Mouse (Mus musculus): ENCODE results near the gene Etv3. TPM values are rescaled to one million over a fixed set of nuclear protein-coding genes. Genes with fewer than 3 reads are reported as not detected.
A peak's percentile ranks its signal among the peaks of the same experiment; 100 is the strongest.

The Etv3 gene
- polyA plus RNA-seq, 1 experiment, result 4.6 TPM

DNA sequence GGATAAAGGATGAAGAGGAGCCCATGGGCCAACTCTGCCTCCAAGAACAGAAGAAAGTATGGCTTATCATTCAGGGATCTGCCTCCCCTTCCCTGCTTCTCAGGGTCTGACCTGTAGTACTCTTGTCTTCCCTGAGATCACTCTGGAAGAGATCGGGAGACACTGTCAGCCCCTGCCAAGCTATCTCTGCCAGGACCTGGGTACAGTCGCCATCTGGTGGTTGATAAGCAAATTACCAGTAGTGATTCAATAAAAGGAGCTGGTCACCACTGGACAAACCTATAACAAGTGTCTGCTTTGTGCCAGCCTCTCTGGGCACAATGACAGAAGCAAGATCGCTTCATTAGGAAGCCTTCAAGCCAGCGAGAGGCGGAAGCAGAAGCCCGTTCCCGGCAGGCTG, 20.9 kb upstream of the Etv3 start:
- H3K36me3 ChIP-seq (ENCODE audit: control insufficient read depth, insufficient read depth), result no peaks in the 10 kb centered on the region
- TF ChIP-seq MAX (IDR thresholded peaks at IDR 0.05; ENCODE audit: low read depth) (no peak), REST (IDR thresholded peaks at IDR 0.05; ENCODE audit: insufficient read depth, insufficient read length) (no peak), USF1 (IDR thresholded peaks at IDR 0.05; ENCODE audit: low read depth) (no peak), MYOG (IDR thresholded peaks at IDR 0.05; ENCODE audit: control insufficient read depth in 1 of 3, insufficient read depth in 1 of 3, insufficient read length in 2 of 3, low read depth in 2 of 3) (no peak), POLR2A (IDR thresholded peaks at IDR 0.05; ENCODE audit: insufficient read length, low read depth) (no peak)
- H3K27me3 ChIP-seq (ENCODE audit: control insufficient read depth, insufficient read depth, insufficient read length), result peaks cover 16% of the 10 kb centered on the region
- H3K4me3 ChIP-seq, result no peak overlapping the region
- H3K79me2 ChIP-seq (ENCODE audit: control insufficient read depth, insufficient read depth), result no peaks in the 10 kb centered on the region
- no peak overlapping the region for H3K4me2 ChIP-seq (ENCODE audit: low read depth)
- no peak overlapping the region for H3ac ChIP-seq (ENCODE audit: control insufficient read depth, insufficient read length)

DNA sequence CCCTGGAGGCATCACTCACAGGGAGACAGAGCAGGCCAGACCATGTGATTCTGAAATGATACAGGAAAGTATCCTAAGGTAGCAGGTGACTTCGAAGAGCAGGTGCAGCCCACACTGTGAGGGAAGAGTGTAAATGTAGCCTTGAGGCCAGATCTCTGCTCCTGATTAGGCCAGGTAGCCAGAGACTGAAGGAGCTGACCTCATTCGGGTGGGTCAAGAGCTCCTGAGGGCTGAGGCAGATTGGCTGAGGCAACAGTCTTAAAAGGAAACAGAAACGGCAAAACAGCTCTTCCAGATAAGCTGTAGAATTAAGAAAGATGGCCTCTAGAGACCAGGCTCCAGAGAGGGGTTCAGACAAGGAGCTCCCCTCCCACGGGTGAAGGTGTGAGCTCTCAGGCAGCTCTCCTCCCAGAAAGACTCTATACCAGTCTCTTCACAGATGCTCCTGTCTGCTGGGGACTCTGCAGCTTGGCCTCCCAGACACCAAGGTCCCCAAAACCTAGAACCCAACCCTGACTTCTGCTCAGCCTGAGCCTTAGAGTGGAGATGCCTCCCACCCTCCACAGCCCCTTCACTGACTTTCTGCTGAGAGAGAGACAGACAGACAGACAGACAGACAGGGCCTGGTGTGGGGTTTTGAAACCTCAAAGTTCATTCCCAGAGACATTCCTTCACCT, 20.3 kb upstream of the Etv3 start:
- no peak overlapping the region for H3K4me2 ChIP-seq (ENCODE audit: low read depth)
- no peaks in the 10 kb centered on the region for H3K36me3 ChIP-seq (ENCODE audit: control insufficient read depth, insufficient read depth)
- H3K4me3 ChIP-seq, result no peak overlapping the region
- TF ChIP-seq SRF (IDR thresholded peaks at IDR 0.05; ENCODE audit: control insufficient read depth, insufficient read length, low read depth) (no peak), USF1 (IDR thresholded peaks at IDR 0.05; ENCODE audit: low read depth) (no peak), MAX (IDR thresholded peaks at IDR 0.05; ENCODE audit: low read depth) (no peak), POLR2A (IDR thresholded peaks at IDR 0.05; ENCODE audit: insufficient read length, low read depth) (no peak), CEBPB (IDR thresholded peaks at IDR 0.05; ENCODE audit: insufficient read depth, poor library complexity, severe bottlenecking) (no peak), TCF3 (IDR thresholded peaks at IDR 0.05; ENCODE audit: insufficient read length, low read depth) (no peak), MYOD1 (IDR thresholded peaks at IDR 0.05; ENCODE audit: control insufficient read depth in 1 of 3, insufficient read length in 2 of 3, low read depth in 2 of 3) (no peak), POLR2AphosphoS2 (IDR thresholded peaks at IDR 0.05; ENCODE audit: insufficient read length, low read depth) (no peak), TCF12 (IDR thresholded peaks at IDR 0.05; ENCODE audit: insufficient read depth, poor library complexity, severe bottlenecking) (no peak), REST (IDR thresholded peaks at IDR 0.05; ENCODE audit: insufficient read depth, insufficient read length) (no peak), MYOG (IDR thresholded peaks at IDR 0.05; ENCODE audit: control insufficient read depth in 1 of 3, insufficient read depth in 1 of 3, insufficient read length in 2 of 3, low read depth in 2 of 3) (no peak)
- no peaks in the 10 kb centered on the region for H3K79me2 ChIP-seq (ENCODE audit: control insufficient read depth, insufficient read depth)
- H3ac ChIP-seq (ENCODE audit: control insufficient read depth, insufficient read length), result no peak overlapping the region
- H3K27me3 ChIP-seq (ENCODE audit: control insufficient read depth, insufficient read depth, insufficient read length), result peaks cover 16% of the 10 kb centered on the region

DNA sequence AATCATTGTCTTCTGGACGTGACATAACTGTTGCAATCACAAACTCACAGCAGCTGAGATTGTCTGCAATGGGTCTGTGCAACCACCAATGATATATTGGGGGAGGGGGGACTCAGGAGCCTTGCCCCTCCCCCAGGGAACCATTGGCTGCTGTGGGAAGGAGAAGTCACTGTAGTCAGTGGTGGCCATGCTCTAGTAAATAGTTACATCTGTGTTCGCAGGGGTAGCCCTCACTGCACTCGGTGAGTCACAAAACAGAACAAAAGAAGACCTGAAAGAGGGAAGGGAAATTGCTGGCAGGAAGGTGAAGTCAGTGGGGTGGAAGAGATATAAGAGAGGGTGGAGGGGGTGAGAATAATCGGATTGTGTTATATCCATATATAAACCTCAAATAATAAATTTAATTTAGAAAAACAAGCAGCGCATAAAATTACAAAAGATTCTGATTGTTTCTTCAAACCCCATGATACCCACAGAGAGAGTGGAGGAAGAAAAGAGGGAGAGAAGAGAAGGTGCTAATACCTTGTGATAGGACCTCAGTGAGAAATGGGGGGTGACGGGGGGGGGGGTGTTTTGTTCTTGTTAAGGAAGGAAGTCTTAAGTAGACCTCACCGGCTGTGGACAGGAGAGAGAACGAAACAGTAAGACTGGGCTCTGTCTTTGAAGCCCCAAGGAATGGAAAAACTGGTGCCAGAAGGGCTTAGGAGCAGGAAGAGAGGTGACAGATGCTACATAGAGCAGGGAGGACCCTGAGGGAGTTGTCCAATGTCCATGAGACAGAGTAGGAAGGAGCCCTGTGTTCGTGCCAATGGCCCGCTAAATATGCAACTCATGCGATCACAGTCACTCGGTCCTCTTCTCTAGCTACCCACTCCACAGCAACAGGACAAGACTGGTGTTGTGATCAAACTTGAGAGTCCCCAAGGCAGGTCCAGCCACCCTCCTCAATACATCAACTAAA, 18.5 kb upstream of the Etv3 start:
- Histone ChIP-seq H3K4me2 (ENCODE audit: low read depth) (no peak overlapping the region), H3K4me3 (no peak overlapping the region), H3K36me3 (ENCODE audit: control insufficient read depth, insufficient read depth) (no peaks in the 10 kb centered on the region), H3K27me3 (ENCODE audit: control insufficient read depth, insufficient read depth, insufficient read length) (peaks cover 4% of the 10 kb centered on the region), H3K79me2 (ENCODE audit: control insufficient read depth, insufficient read depth) (no peaks in the 10 kb centered on the region), H3ac (ENCODE audit: control insufficient read depth, insufficient read length) (no peak overlapping the region)
- TF ChIP-seq MAX (IDR thresholded peaks at IDR 0.05; ENCODE audit: low read depth), result no peak
- no peak for TF ChIP-seq TCF12 (IDR thresholded peaks at IDR 0.05; ENCODE audit: insufficient read depth, poor library complexity, severe bottlenecking)
- no peak for TF ChIP-seq MYOG (IDR thresholded peaks at IDR 0.05; ENCODE audit: control insufficient read depth in 1 of 3, insufficient read depth in 1 of 3, insufficient read length in 2 of 3, low read depth in 2 of 3)
- no peak for TF ChIP-seq POLR2A (IDR thresholded peaks at IDR 0.05; ENCODE audit: insufficient read length, low read depth)
- TF ChIP-seq TCF3 (IDR thresholded peaks at IDR 0.05; ENCODE audit: insufficient read length, low read depth), result no peak
- TF ChIP-seq MYOD1 (IDR thresholded peaks at IDR 0.05; ENCODE audit: control insufficient read depth in 1 of 3, insufficient read length in 2 of 3, low read depth in 2 of 3), result no peak
- no peak for TF ChIP-seq POLR2AphosphoS2 (IDR thresholded peaks at IDR 0.05; ENCODE audit: insufficient read length, low read depth)
- no peak for TF ChIP-seq REST (IDR thresholded peaks at IDR 0.05; ENCODE audit: insufficient read depth, insufficient read length)
- TF ChIP-seq E2F4 (IDR thresholded peaks at IDR 0.05; ENCODE audit: insufficient read depth), result no peak
- TF ChIP-seq USF1 (IDR thresholded peaks at IDR 0.05; ENCODE audit: low read depth), result no peak
- TF ChIP-seq CEBPB (IDR thresholded peaks at IDR 0.05; ENCODE audit: insufficient read depth, poor library complexity, severe bottlenecking), result no peak
- no peak for TF ChIP-seq SRF (IDR thresholded peaks at IDR 0.05; ENCODE audit: control insufficient read depth, insufficient read length, low read depth)

DNA sequence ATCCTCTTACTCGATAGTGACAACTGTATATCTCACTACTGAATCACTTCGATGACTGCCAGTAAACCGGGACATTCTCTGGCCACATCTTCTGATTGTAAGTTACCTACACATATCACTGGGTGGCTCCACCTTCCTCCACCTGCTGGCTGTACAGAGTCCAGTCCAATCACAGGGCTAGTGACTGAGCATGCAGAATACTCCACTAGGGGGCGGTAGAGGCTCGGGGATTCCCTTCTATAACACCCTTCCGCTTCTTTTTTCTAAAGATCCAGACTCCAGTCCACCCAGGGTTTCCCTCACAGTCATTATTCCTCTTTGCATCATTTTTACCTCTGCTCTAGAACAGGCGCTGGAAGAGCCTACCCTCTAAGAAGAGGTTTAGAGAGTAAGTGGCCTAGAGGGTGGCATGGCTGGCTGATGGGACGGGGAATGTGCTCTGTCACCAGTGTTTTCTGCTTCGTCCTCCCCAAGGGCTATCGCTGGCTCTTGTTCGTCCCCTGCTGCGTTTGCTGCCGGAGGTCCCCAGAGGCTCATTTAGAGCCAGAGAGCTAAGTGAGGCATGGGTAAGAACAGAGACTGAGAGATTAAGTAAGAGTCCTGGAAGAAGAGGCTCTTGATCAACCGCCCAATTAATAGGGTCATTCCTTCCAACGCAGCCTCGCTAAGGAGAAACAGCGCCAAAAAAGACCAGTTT, 16.9 kb upstream of the Etv3 start:
- H3ac ChIP-seq (ENCODE audit: control insufficient read depth, insufficient read length), result no peak overlapping the region
- no peaks in the 10 kb centered on the region for H3K36me3 ChIP-seq (ENCODE audit: control insufficient read depth, insufficient read depth)
- no peak overlapping the region for H3K4me3 ChIP-seq
- TF ChIP-seq MAX (IDR thresholded peaks at IDR 0.05; ENCODE audit: low read depth) (no peak), MYOG (IDR thresholded peaks at IDR 0.05; ENCODE audit: control insufficient read depth in 1 of 3, insufficient read depth in 1 of 3, insufficient read length in 2 of 3, low read depth in 2 of 3) (no peak), SRF (IDR thresholded peaks at IDR 0.05; ENCODE audit: control insufficient read depth, insufficient read length, low read depth) (no peak), CEBPB (IDR thresholded peaks at IDR 0.05; ENCODE audit: insufficient read depth, poor library complexity, severe bottlenecking) (no peak), POLR2A (IDR thresholded peaks at IDR 0.05; ENCODE audit: insufficient read length, low read depth) (no peak), TCF12 (IDR thresholded peaks at IDR 0.05; ENCODE audit: insufficient read depth, poor library complexity, severe bottlenecking) (no peak), REST (IDR thresholded peaks at IDR 0.05; ENCODE audit: insufficient read depth, insufficient read length) (no peak), E2F4 (IDR thresholded peaks at IDR 0.05; ENCODE audit: insufficient read depth) (no peak), TCF3 (IDR thresholded peaks at IDR 0.05; ENCODE audit: insufficient read length, low read depth) (no peak), POLR2AphosphoS2 (IDR thresholded peaks at IDR 0.05; ENCODE audit: insufficient read length, low read depth) (no peak)
- H3K4me2 ChIP-seq (ENCODE audit: low read depth), result peak overlapping the region; percentile 24
- no peaks in the 10 kb centered on the region for H3K27me3 ChIP-seq (ENCODE audit: control insufficient read depth, insufficient read depth, insufficient read length)
- no peaks in the 10 kb centered on the region for H3K79me2 ChIP-seq (ENCODE audit: control insufficient read depth, insufficient read depth)

All from myocyte (in vitro differentiated cells).